Mouse (Mus musculus) erythroblast, embryonic 14.5 days (primary cell): ENCODE measurements around the gene Vps13d.

Experiments
- GATA1 ChIP-seq: IDR thresholded peaks from 2 replicates; pipeline ENCODE4 v1.6.1; 2012; ENCODE audit warnings: low read length, inconsistent platforms, mixed read lengths
- TAL1 ChIP-seq: IDR thresholded peaks from 3 replicates; pipeline ENCODE4 v1.6.1; 2012; ENCODE audit warnings: low read length, inconsistent platforms, mixed read lengths

GRCm38 (mm10) chr4:145161243-145161642 is 33.6 kb downstream of the Vps13d start:
- TF ChIP-seq GATA1 (no peak), TAL1 (no peak)
